Mouse (Mus musculus): ENCODE data around the gene Rasgef1b.

Rasgef1b gene

GRCm38 (mm10) chr5:99541999-99542765 lies 186.7 kb downstream of the Rasgef1b start:
- DNase-seq (ENCODE audit: low read depth): no peak

GRCm38 (mm10) chr5:99541321-99541895 lies 187.5 kb downstream of the Rasgef1b start:
- DNase-seq (ENCODE audit: low read depth): no peak

GRCm38 (mm10) chr5:99533416-99533815 lies 195.4 kb downstream of the Rasgef1b start:
- no peak for DNase-seq (ENCODE audit: low read depth)

- DNase-seq (ENCODE audit: low read depth): no peak
Observed at GRCm38 (mm10) chr5:99526797-99527201, 202.1 kb downstream of the Rasgef1b start.

GRCm38 (mm10) chr5:99525649-99526048 lies 203.2 kb downstream of the Rasgef1b start:
- DNase-seq (ENCODE audit: low read depth): no peak

GRCm38 (mm10) chr5:99522571-99523269 lies 206.1 kb downstream of the Rasgef1b start:
- no peak for DNase-seq (ENCODE audit: low read depth)

GRCm38 (mm10) chr5:99521411-99521810 lies 207.5 kb downstream of the Rasgef1b start:
- DNase-seq (ENCODE audit: low read depth): no peak

GRCm38 (mm10) chr5:99519556-99519955 lies 209.3 kb downstream of the Rasgef1b start:
- DNase-seq (ENCODE audit: low read depth): no peak

- no peak for DNase-seq (ENCODE audit: low read depth)
Observed at GRCm38 (mm10) chr5:99519023-99519422, 209.8 kb downstream of the Rasgef1b start.

- DNase-seq (ENCODE audit: low read depth): no peak
Observed at GRCm38 (mm10) chr5:99516207-99516606, 212.7 kb downstream of the Rasgef1b start.

GRCm38 (mm10) chr5:99515764-99516163 lies 213.1 kb downstream of the Rasgef1b start:
- DNase-seq (ENCODE audit: low read depth): no peak

- DNase-seq (ENCODE audit: low read depth): no peak
Observed at GRCm38 (mm10) chr5:99513209-99513880, 215.5 kb downstream of the Rasgef1b start.

- DNase-seq (ENCODE audit: low read depth): no peak
Observed at GRCm38 (mm10) chr5:99511081-99511480, 217.8 kb downstream of the Rasgef1b start.

- DNase-seq (ENCODE audit: low read depth): no peak
Observed at GRCm38 (mm10) chr5:99506109-99506508, 222.8 kb downstream of the Rasgef1b start.

- DNase-seq (ENCODE audit: low read depth): no peak
Observed at GRCm38 (mm10) chr5:99504349-99504830, 224.5 kb downstream of the Rasgef1b start.

- DNase-seq (ENCODE audit: low read depth): no peak
Observed at GRCm38 (mm10) chr5:99502681-99503080, 226.2 kb downstream of the Rasgef1b start.

- no peak for DNase-seq (ENCODE audit: low read depth)
Observed at GRCm38 (mm10) chr5:99499404-99500089, 229.3 kb downstream of the Rasgef1b start.

- DNase-seq (ENCODE audit: low read depth): no peak
Observed at GRCm38 (mm10) chr5:99497856-99498255, 231.0 kb downstream of the Rasgef1b start.

GRCm38 (mm10) chr5:99496931-99497782 lies 231.7 kb downstream of the Rasgef1b start:
- no peak for DNase-seq (ENCODE audit: low read depth)

- DNase-seq (ENCODE audit: low read depth): no peak
Observed at GRCm38 (mm10) chr5:99496157-99496453, 232.8 kb downstream of the Rasgef1b start.

Measured in fibroblast of lung, adult 2 months (primary cell).